Mouse (Mus musculus): Measurements from ENCODE around the gene Fgd2. TPM values are rescaled to one million over a fixed set of nuclear protein-coding genes. Genes with fewer than 3 reads are reported as not detected.
A peak's percentile ranks its signal among the peaks of the same experiment; 100 is the strongest.

Gene Fgd2
- polyA plus RNA-seq, 1 experiment from 2014 or later, result 10.5 TPM

DNA sequence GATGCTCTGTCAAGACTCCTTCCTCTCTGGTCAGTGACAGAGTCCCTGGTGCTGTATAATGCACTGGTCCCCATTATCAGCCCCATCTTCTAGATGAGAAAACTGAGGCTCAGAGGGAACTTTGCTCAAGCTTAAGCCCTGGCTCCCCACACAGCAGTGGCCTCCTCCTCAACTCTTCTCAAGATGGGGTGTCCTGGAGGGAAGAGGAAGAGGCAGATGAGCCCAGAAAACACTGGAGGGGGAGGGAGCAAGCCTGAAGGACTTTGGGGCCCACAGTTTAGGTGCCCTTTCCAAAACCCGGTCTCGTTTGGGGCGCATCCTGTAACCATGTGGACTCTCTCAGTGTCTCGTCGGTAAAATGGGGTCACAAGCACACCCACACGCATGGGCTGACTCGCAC, 41.2 kb upstream of the Fgd2 start:
- Histone ChIP-seq H3K9me3 (ENCODE audit: control insufficient read depth, low read length) (no peaks in the 10 kb centered on the region), H3K4me2 (ENCODE audit: low read depth, low read length) (no peak overlapping the region), H3K27ac (replicated peaks; ENCODE audit: low read depth, low read length) (no peak overlapping the region), H3K27me3 (replicated peaks; ENCODE audit: control insufficient read depth, insufficient read depth, low read length) (peaks cover 25% of the 10 kb centered on the region), H3K4me3 (ENCODE audit: low read depth, low read length) (no peak overlapping the region), H3K4me1 (ENCODE audit: control insufficient read depth, insufficient read depth, low read length) (peaks cover 6% of the 10 kb centered on the region), H3K36me3 (ENCODE audit: control insufficient read depth, insufficient read depth, low read length) (no peaks in the 10 kb centered on the region), H3K9ac (ENCODE audit: low read depth, low read length) (no peak overlapping the region)
- 84% methylated on average over 7 of the region's 7 CpGs for WGBS
- no peak for ATAC-seq (ENCODE audit: low read depth)
- no peak for DNase-seq (ENCODE audit: low spot score)

DNA sequence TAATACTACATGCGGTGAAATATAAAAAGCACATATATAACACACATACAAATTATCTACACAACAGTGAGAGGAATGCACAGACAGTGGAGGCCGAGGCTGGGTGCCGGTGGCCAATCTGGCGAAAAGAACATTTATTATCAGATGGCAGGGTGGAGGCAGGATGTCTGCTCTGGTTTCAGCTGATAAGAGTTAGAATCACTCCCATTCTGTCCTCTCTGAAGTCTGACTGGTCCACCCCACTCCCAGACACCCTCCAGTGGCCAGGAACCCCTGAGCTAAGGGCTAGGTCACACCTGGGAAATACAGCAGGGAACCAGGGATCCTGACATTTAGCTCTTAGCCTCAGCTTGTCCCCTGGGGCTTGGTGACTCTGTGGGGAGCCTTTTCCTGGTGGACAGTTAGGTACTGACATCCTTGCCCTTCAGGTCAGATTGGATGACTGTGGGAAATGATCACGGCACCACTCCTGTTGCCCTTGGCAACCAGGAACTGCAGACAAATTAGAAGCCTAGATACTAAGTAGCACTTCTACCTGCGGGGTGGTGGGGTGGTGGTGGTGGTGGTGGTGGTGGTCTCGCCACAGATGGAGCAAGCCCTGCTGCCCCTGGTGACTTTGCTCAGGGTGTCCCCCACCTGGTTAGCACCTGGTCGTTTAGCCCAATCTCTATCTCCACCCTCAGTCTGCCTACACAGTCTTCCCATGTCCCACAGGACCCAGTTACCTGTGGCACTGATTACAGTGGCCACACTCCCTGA, 40.7 kb upstream of the Fgd2 start:
- no peak overlapping the region for H3K4me2 ChIP-seq (ENCODE audit: low read depth, low read length)
- no peak overlapping the region for H3K4me3 ChIP-seq (ENCODE audit: low read depth, low read length)
- H3K9ac ChIP-seq (ENCODE audit: low read depth, low read length), result no peak overlapping the region
- DNase-seq (ENCODE audit: low spot score) (no peak), ATAC-seq (ENCODE audit: low read depth) (no peak)
- H3K9me3 ChIP-seq (ENCODE audit: control insufficient read depth, low read length), result no peaks in the 10 kb centered on the region
- no peak overlapping the region for H3K27ac ChIP-seq (replicated peaks; ENCODE audit: low read depth, low read length)
- H3K4me1 ChIP-seq (ENCODE audit: control insufficient read depth, insufficient read depth, low read length), result peaks cover 6% of the 10 kb centered on the region
- WGBS, result 67% methylated on average over 7 of the region's 8 CpGs
- no peaks in the 10 kb centered on the region for H3K36me3 ChIP-seq (ENCODE audit: control insufficient read depth, insufficient read depth, low read length)
- H3K27me3 ChIP-seq (replicated peaks; ENCODE audit: control insufficient read depth, insufficient read depth, low read length), result peaks cover 25% of the 10 kb centered on the region

GRCm38 (mm10) chr17:29321765-29322602, 38.7 kb upstream of the Fgd2 start:
- H3K27me3 ChIP-seq (replicated peaks; ENCODE audit: control insufficient read depth, insufficient read depth, low read length), result peaks cover 33% of the 10 kb centered on the region
- no peak overlapping the region for H3K27ac ChIP-seq (replicated peaks; ENCODE audit: low read depth, low read length)
- H3K36me3 ChIP-seq (ENCODE audit: control insufficient read depth, insufficient read depth, low read length), result no peaks in the 10 kb centered on the region
- 14% methylated on average over 40 of the region's 41 CpGs for WGBS
- H3K9me3 ChIP-seq (ENCODE audit: control insufficient read depth, low read length), result no peaks in the 10 kb centered on the region
- H3K4me1 ChIP-seq (ENCODE audit: control insufficient read depth, insufficient read depth, low read length), result peaks cover 16% of the 10 kb centered on the region
- peak; percentile 36 for ATAC-seq (ENCODE audit: low read depth)
- H3K9ac ChIP-seq (ENCODE audit: low read depth, low read length), result peak overlapping the region; percentile 42
- H3K4me2 ChIP-seq (ENCODE audit: low read depth, low read length), result peak overlapping the region; percentile 35
- no peak for DNase-seq (ENCODE audit: low spot score)
- H3K4me3 ChIP-seq (ENCODE audit: low read depth, low read length), result peak overlapping the region; percentile 13; the same call in 1 of the 2 replicates

DNA sequence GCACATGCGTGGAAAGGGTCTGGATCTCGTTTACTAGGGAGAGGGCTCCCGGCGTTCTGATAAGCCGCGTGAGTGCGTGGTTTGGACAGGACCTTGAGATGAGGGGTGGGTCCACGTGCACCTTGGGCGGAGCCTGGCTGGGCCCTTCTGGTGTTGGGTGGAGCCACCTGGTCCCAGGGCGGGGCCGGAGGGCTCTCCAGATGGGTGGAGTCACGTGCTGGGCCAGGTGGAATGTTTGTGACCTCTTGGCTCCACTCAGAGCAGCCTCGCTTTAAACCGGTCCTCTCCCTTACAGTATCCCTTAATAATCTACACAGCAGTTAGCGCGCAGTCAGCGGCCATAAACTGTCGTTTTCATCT, 38.1 kb upstream of the Fgd2 start:
- H3K9me3 ChIP-seq (ENCODE audit: control insufficient read depth, low read length), result no peaks in the 10 kb centered on the region
- WGBS, result 17% methylated on average over 13 of the region's 18 CpGs
- no peak overlapping the region for H3K27ac ChIP-seq (replicated peaks; ENCODE audit: low read depth, low read length)
- peak; percentile 41 for DNase-seq (ENCODE audit: low spot score)
- H3K4me1 ChIP-seq (ENCODE audit: control insufficient read depth, insufficient read depth, low read length), result peaks cover 18% of the 10 kb centered on the region
- H3K27me3 ChIP-seq (replicated peaks; ENCODE audit: control insufficient read depth, insufficient read depth, low read length), result peaks cover 37% of the 10 kb centered on the region
- ATAC-seq (ENCODE audit: low read depth), result peak; percentile 44
- H3K36me3 ChIP-seq (ENCODE audit: control insufficient read depth, insufficient read depth, low read length), result no peaks in the 10 kb centered on the region
- 0 out of 2 replicates have a peak overlapping the region, but pooled peaks have one; percentile 42 for H3K9ac ChIP-seq (ENCODE audit: low read depth, low read length)
- 0 out of 2 replicates have a peak overlapping the region, but pooled peaks have one; percentile 13 for H3K4me3 ChIP-seq (ENCODE audit: low read depth, low read length)
- H3K4me2 ChIP-seq (ENCODE audit: low read depth, low read length), result peak overlapping the region; percentile 35

- 87% methylated on average over 3 of the region's 3 CpGs for WGBS
- peaks cover 41% of the 10 kb centered on the region for H3K27me3 ChIP-seq (replicated peaks; ENCODE audit: control insufficient read depth, insufficient read depth, low read length)
These were observed 37.1 kb upstream of the Fgd2 start for GRCm38 (mm10) chr17:29323625-29324024.

DNA sequence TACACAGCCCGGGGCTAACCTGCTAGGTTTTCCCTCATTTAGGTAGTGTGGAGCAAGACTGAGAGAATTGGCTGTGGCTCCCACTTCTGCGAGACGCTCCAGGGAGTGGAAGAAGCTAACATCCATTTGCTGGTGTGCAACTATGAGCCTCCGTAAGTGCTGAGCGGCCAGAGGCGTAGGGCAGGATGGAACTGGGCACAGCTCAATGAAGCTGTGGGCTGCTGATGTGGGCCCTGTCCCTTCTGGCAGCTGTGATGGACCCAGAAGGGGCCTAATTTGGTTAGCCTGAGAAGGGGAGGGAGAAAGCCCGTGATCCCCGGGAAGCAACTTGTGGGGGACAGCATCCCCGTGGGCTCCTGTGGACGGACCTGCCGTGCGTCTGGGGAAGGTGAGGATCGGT, 34.9 kb upstream of the Fgd2 start:
- Histone ChIP-seq H3K36me3 (ENCODE audit: control insufficient read depth, insufficient read depth, low read length) (0 out of 2 replicates have a peak, but pooled peaks cover 3% of the 10 kb centered on the region), H3K27ac (replicated peaks; ENCODE audit: low read depth, low read length) (no peak overlapping the region), H3K4me3 (ENCODE audit: low read depth, low read length) (no peak overlapping the region), H3K4me1 (ENCODE audit: control insufficient read depth, insufficient read depth, low read length) (peaks cover 18% of the 10 kb centered on the region), H3K27me3 (replicated peaks; ENCODE audit: control insufficient read depth, insufficient read depth, low read length) (peaks cover 37% of the 10 kb centered on the region), H3K9me3 (ENCODE audit: control insufficient read depth, low read length) (no peaks in the 10 kb centered on the region), H3K9ac (ENCODE audit: low read depth, low read length) (peak overlapping the region; percentile 48), H3K4me2 (ENCODE audit: low read depth, low read length) (no peak overlapping the region)
- no peak for DNase-seq (ENCODE audit: low spot score)
- no peak for ATAC-seq (ENCODE audit: low read depth)
- 54% methylated on average over 13 of the region's 13 CpGs for WGBS

More at GRCm38 (mm10) chr17:29323625-29324024, 37.1 kb upstream of the Fgd2 start:
- DNase-seq (ENCODE audit: low spot score), result no peak
- Histone ChIP-seq H3K36me3 (ENCODE audit: control insufficient read depth, insufficient read depth, low read length) (no peaks in the 10 kb centered on the region), H3K4me3 (ENCODE audit: low read depth, low read length) (no peak overlapping the region), H3K4me2 (ENCODE audit: low read depth, low read length) (no peak overlapping the region), H3K4me1 (ENCODE audit: control insufficient read depth, insufficient read depth, low read length) (peaks cover 18% of the 10 kb centered on the region), H3K9me3 (ENCODE audit: control insufficient read depth, low read length) (no peaks in the 10 kb centered on the region), H3K9ac (ENCODE audit: low read depth, low read length) (no peak overlapping the region), H3K27ac (replicated peaks; ENCODE audit: low read depth, low read length) (no peak overlapping the region)
- ATAC-seq (ENCODE audit: low read depth), result no peak

DNA sequence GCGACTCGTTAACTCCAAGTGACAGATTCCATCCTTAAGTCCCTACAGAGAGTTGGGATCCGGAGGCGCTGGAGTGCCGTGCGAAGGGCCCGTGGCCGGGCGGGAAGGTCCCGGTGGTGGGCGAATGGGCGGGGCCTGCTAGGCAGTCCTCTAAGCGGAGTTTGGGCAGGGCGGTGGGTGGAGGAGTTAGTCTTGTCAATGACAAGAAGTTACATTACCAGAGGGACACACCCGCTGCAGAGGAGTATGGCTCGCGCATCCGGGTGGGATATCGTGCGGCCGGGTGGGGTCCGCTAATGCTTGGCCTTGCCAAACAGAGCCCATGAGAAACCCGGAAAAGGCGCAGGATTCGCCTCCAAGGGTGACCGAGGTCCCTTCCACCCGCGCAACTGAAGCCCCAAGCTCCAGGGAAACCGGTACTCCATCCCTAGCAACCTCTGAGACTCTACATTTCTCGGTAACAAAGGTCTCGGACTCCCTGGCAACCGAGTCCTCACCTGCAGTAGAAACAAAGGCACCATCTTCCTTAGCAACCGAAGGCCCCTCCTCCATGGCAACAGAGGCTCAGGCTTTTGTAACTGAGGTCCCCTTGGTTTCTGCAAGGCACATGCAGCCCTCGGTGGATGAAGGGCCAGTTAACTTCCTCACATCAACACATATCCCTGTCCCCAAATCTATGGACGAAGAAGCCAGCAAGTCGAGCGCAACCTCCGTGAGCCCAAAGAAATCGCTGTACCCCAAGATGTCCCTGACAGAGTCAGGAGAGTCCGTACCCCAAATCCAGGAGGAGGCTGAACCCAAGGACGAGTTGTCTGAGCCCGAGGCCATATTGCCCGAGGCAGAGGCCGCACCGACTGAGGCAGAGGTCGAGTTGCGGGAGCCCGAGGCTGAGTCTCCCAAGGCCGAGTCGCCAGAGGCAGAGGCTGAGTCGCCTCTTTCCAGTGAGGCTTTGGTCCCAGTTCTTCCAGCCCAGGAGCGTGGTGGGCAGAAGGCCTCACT, 33.9 kb upstream of the Fgd2 start:
- Histone ChIP-seq H3K27me3 (replicated peaks; ENCODE audit: control insufficient read depth, insufficient read depth, low read length) (peaks cover 27% of the 10 kb centered on the region), H3K4me1 (ENCODE audit: control insufficient read depth, insufficient read depth, low read length) (peaks cover 18% of the 10 kb centered on the region), H3K9me3 (ENCODE audit: control insufficient read depth, low read length) (no peaks in the 10 kb centered on the region), H3K4me3 (ENCODE audit: low read depth, low read length) (peak overlapping the region; percentile 30), H3K4me2 (ENCODE audit: low read depth, low read length) (peak overlapping the region; percentile 58), H3K9ac (ENCODE audit: low read depth, low read length) (peak overlapping the region; percentile 48), H3K36me3 (ENCODE audit: control insufficient read depth, insufficient read depth, low read length) (peaks cover 12% of the 10 kb centered on the region), H3K27ac (replicated peaks; ENCODE audit: low read depth, low read length) (no peak overlapping the region)
- 15% methylated on average over 41 of the region's 52 CpGs for WGBS
- peak; percentile 58 for DNase-seq (ENCODE audit: low spot score)
- peak; percentile 48; the same call in 1 of the 2 replicates for ATAC-seq (ENCODE audit: low read depth)

- Histone ChIP-seq H3K36me3 (ENCODE audit: control insufficient read depth, insufficient read depth, low read length) (peaks cover 20% of the 10 kb centered on the region), H3K27ac (replicated peaks; ENCODE audit: low read depth, low read length) (no peak overlapping the region), H3K4me3 (ENCODE audit: low read depth, low read length) (no peak overlapping the region), H3K9ac (ENCODE audit: low read depth, low read length) (no peak overlapping the region), H3K4me2 (ENCODE audit: low read depth, low read length) (no peak overlapping the region), H3K4me1 (ENCODE audit: control insufficient read depth, insufficient read depth, low read length) (peaks cover 12% of the 10 kb centered on the region), H3K27me3 (replicated peaks; ENCODE audit: control insufficient read depth, insufficient read depth, low read length) (peaks cover 18% of the 10 kb centered on the region), H3K9me3 (ENCODE audit: control insufficient read depth, low read length) (no peaks in the 10 kb centered on the region)
- 82% methylated on average over 9 of the region's 9 CpGs for WGBS
- no peak for ATAC-seq (ENCODE audit: low read depth)
- DNase-seq (ENCODE audit: low spot score), result no peak
These were observed 33.0 kb upstream of the Fgd2 start for GRCm38 (mm10) chr17:29327691-29328090.

All from embryonic facial prominence, embryonic 14.5 days (tissue).